Mouse (Mus musculus) heart, embryonic 12.5 days (tissue): Measurements from ENCODE around the gene Zfp184. TPM values are rescaled to one million over a fixed set of nuclear protein-coding genes. Genes with fewer than 3 reads are reported as not detected.

Source experiments
- ATAC-seq: fragments of 200-750 bp; cut with Nextera tagmentation; 2 replicates; pipeline ENCODE4 v1.8.0; 2017; ENCODE audit warnings: moderate TSS enrichment, moderate library complexity; ENCODE audit not compliant: insufficient number of reproducible peaks, low FRiP score
- H3K27ac ChIP-seq: fragments of 300-500 bp; sonication (generic); 2 replicates; pipeline ENCODE4 v1.5.1; 2016; ENCODE audit warnings: mild to moderate bottlenecking, moderate library complexity; ENCODE audit not compliant: poor library complexity, severe bottlenecking
- H3K27me3 ChIP-seq: fragments of 300-500 bp; sonication (generic); replicated peaks from 2 replicates; pipeline ENCODE4 v1.6.1; 2016; ENCODE audit warnings: mild to moderate bottlenecking, moderate library complexity
- H3K36me3 ChIP-seq: fragments of 300-500 bp; sonication (generic); 2 replicates; pipeline ENCODE4 v1.6.1; 2016; ENCODE audit warnings: mild to moderate bottlenecking, moderate library complexity
- H3K4me1 ChIP-seq: fragments of 300-500 bp; sonication (generic); replicated peaks from 2 replicates; pipeline ENCODE4 v1.6.1; 2016; ENCODE audit warnings: mild to moderate bottlenecking
- H3K4me2 ChIP-seq: fragments of 300-500 bp; sonication (generic); 2 replicates; pipeline ENCODE4 v1.6.1; 2016; ENCODE audit warnings: mild to moderate bottlenecking, moderate library complexity
- H3K4me3 ChIP-seq: fragments of 300-500 bp; sonication (generic); 2 replicates; pipeline ENCODE4 v1.5.1; 2016; ENCODE audit warnings: mild to moderate bottlenecking
- H3K9ac ChIP-seq: fragments of 300-500 bp; sonication (generic); 2 replicates; pipeline ENCODE4 v1.6.1; 2016; ENCODE audit warnings: mild to moderate bottlenecking, moderate library complexity
- H3K9me3 ChIP-seq: fragments of 300-500 bp; sonication (generic); replicated peaks from 2 replicates; pipeline ENCODE4 v1.6.1; 2016; ENCODE audit warnings: mild to moderate bottlenecking, moderate library complexity
- WGBS: fragments of 180-500 bp; shearing (Covaris S2); methylation state at CpG from one replicate; pipeline ENCODE4 v1.1.7; 2016; 5-methylcytosine and 5-hydroxymethylcytosine counted together
- polyA plus RNA-seq: library from polyadenylated mRNA; unstranded; fragments of >200 nt; fragmentation: Nextera tagmentation; extraction: Ambion mirVana; gene quantifications from 2 replicates; pipeline ENCODE4 v1.2.1, GENCODE M21; 2016

Gene Zfp184
- polyA plus RNA-seq, 1 experiment from 2014 or later = 7.5 TPM

- no peak for ATAC-seq
- H3K36me3 ChIP-seq = no peaks in the 10 kb centered on the region
Measured at GRCm38 (mm10) chr13:21940811-21941321, 4.0 kb upstream of the Zfp184 start.

GRCm38 (mm10) chr13:21943644-21944043 is 1.2 kb upstream of the Zfp184 start:
- 0 out of 2 replicates have a peak, but pooled peaks cover under 1% of the 10 kb centered on the region for H3K36me3 ChIP-seq
- no peak overlapping the region for H3K9ac ChIP-seq
- no peak overlapping the region for H3K4me3 ChIP-seq
- H3K9me3 ChIP-seq = no peaks in the 10 kb centered on the region
- H3K4me1 ChIP-seq = 0 out of 2 replicates have a peak, but pooled peaks cover 4% of the 10 kb centered on the region
- ATAC-seq = no peak
- H3K27me3 ChIP-seq = no peaks in the 10 kb centered on the region
- no peak overlapping the region for H3K4me2 ChIP-seq
- WGBS = 76% methylated on average over 1 of the region's 1 CpGs
- H3K27ac ChIP-seq = no peak overlapping the region

More at GRCm38 (mm10) chr13:21940811-21941321, 4.0 kb upstream of the Zfp184 start:
- peak overlapping the region; percentile 73 for H3K4me2 ChIP-seq
- H3K4me1 ChIP-seq = no peaks in the 10 kb centered on the region
- H3K4me3 ChIP-seq = peak overlapping the region; percentile 57
- under 1% methylated on average over 16 of the region's 16 CpGs for WGBS
- no peaks in the 10 kb centered on the region for H3K9me3 ChIP-seq
- no peak overlapping the region for H3K27ac ChIP-seq
- no peaks in the 10 kb centered on the region for H3K27me3 ChIP-seq
- peak overlapping the region; percentile 64 for H3K9ac ChIP-seq

GRCm38 (mm10) chr13:21944592-21944925 is 335 bp upstream of the Zfp184 start:
- peak; percentile 40 for ATAC-seq
- H3K27ac ChIP-seq = no peak overlapping the region
- peaks cover 8% of the 10 kb centered on the region for H3K36me3 ChIP-seq
- peak overlapping the region; percentile 85 for H3K4me3 ChIP-seq
- H3K9me3 ChIP-seq = no peaks in the 10 kb centered on the region
- under 1% methylated on average over 7 of the region's 7 CpGs for WGBS
- peak overlapping the region; percentile 85 for H3K9ac ChIP-seq
- H3K27me3 ChIP-seq = no peaks in the 10 kb centered on the region
- H3K4me2 ChIP-seq = peak overlapping the region; percentile 79
- H3K4me1 ChIP-seq = 0 out of 2 replicates have a peak, but pooled peaks cover 4% of the 10 kb centered on the region

- WGBS = 42% methylated on average over 1 of the region's 1 CpGs
- ATAC-seq = no peak
- H3K27ac ChIP-seq = no peak overlapping the region
- H3K4me3 ChIP-seq = no peak overlapping the region
- H3K36me3 ChIP-seq = no peaks in the 10 kb centered on the region
- no peaks in the 10 kb centered on the region for H3K4me1 ChIP-seq
- H3K9me3 ChIP-seq = 0 out of 2 replicates have a peak, but pooled peaks cover 3% of the 10 kb centered on the region
- H3K27me3 ChIP-seq = no peaks in the 10 kb centered on the region
- no peak overlapping the region for H3K4me2 ChIP-seq
- H3K9ac ChIP-seq = no peak overlapping the region
Measured at GRCm38 (mm10) chr13:21969269-21969668, 24.4 kb downstream of the Zfp184 start.

GRCm38 (mm10) chr13:21969816-21970215 is 24.9 kb downstream of the Zfp184 start:
- Histone ChIP-seq H3K27me3 (no peaks in the 10 kb centered on the region), H3K9ac (no peak overlapping the region), H3K4me3 (no peak overlapping the region), H3K27ac (no peak overlapping the region), H3K36me3 (no peaks in the 10 kb centered on the region), H3K9me3 (0 out of 2 replicates have a peak, but pooled peaks cover 3% of the 10 kb centered on the region), H3K4me1 (no peaks in the 10 kb centered on the region), H3K4me2 (no peak overlapping the region)
- WGBS = 26% methylated on average over 2 of the region's 2 CpGs
- no peak for ATAC-seq

- H3K9me3 ChIP-seq = 0 out of 2 replicates have a peak, but pooled peaks cover 3% of the 10 kb centered on the region
- no peak overlapping the region for H3K4me2 ChIP-seq
- H3K4me3 ChIP-seq = no peak overlapping the region
- H3K4me1 ChIP-seq = no peaks in the 10 kb centered on the region
- no peak for ATAC-seq
- no peaks in the 10 kb centered on the region for H3K36me3 ChIP-seq
- H3K27ac ChIP-seq = no peak overlapping the region
- no peaks in the 10 kb centered on the region for H3K27me3 ChIP-seq
- whole genome bisulfite sequencing = 32% methylated on average over 3 of the region's 3 CpGs
- no peak overlapping the region for H3K9ac ChIP-seq
Measured at GRCm38 (mm10) chr13:21971641-21972040, 26.7 kb downstream of the Zfp184 start.

GRCm38 (mm10) chr13:21974221-21974725 is 29.4 kb downstream of the Zfp184 start:
- peak overlapping the region; percentile 51 for H3K4me2 ChIP-seq
- no peaks in the 10 kb centered on the region for H3K4me1 ChIP-seq
- under 1% methylated on average over 23 of the region's 23 CpGs for WGBS
- H3K9ac ChIP-seq = peak overlapping the region; percentile 74
- no peaks in the 10 kb centered on the region for H3K9me3 ChIP-seq
- H3K36me3 ChIP-seq = no peaks in the 10 kb centered on the region
- ATAC-seq = peak; percentile 84
- H3K27ac ChIP-seq = peak overlapping the region; percentile 79
- H3K4me3 ChIP-seq = peak overlapping the region; percentile 63
- H3K27me3 ChIP-seq = peaks cover 10% of the 10 kb centered on the region

- no peaks in the 10 kb centered on the region for H3K9me3 ChIP-seq
- peak overlapping the region; percentile 63 for H3K4me3 ChIP-seq
- H3K4me1 ChIP-seq = no peaks in the 10 kb centered on the region
- WGBS = 4% methylated on average over 20 of the region's 20 CpGs
- ATAC-seq = peak; percentile 94
- H3K27me3 ChIP-seq = peaks cover 14% of the 10 kb centered on the region
- no peaks in the 10 kb centered on the region for H3K36me3 ChIP-seq
- H3K27ac ChIP-seq = peak overlapping the region; percentile 79
- peak overlapping the region; percentile 51 for H3K4me2 ChIP-seq
- H3K9ac ChIP-seq = peak overlapping the region; percentile 74
Measured at GRCm38 (mm10) chr13:21974726-21975473, 30.0 kb downstream of the Zfp184 start.

GRCm38 (mm10) chr13:21980981-21981802 is 36.3 kb downstream of the Zfp184 start, which contains the start of gene Pom121l2:
Pom121l2 (plus strand) TSS chr13:21981194.
- H3K4me2 ChIP-seq = peak within 1 kb of the TSS; percentile 94
- peaks cover 74% of the 10 kb centered on the region for H3K27me3 ChIP-seq
- ATAC-seq = peak; percentile 67; the same call in 1 of the 2 replicates
- H3K9me3 ChIP-seq = no peaks in the 10 kb centered on the region
- peak within 1 kb of the TSS; percentile 61 for H3K4me3 ChIP-seq
- under 1% methylated on average over 58 of the region's 58 CpGs for WGBS
- H3K27ac ChIP-seq = no peak within 1 kb of the TSS
- H3K36me3 ChIP-seq = no peaks in the 10 kb centered on the region
- peaks cover 7% of the 10 kb centered on the region; the same call in 1 of the 2 replicates for H3K4me1 ChIP-seq
- peak within 1 kb of the TSS; percentile 73 for H3K9ac ChIP-seq

- H3K9me3 ChIP-seq = no peaks in the 10 kb centered on the region
- 3% methylated on average over 17 of the region's 17 CpGs for WGBS
- no peaks in the 10 kb centered on the region for H3K36me3 ChIP-seq
- peak overlapping the region; percentile 61 for H3K4me3 ChIP-seq
- peak overlapping the region; percentile 94 for H3K4me2 ChIP-seq
- H3K4me1 ChIP-seq = peaks cover 7% of the 10 kb centered on the region; the same call in 1 of the 2 replicates
- H3K9ac ChIP-seq = peak overlapping the region; percentile 73
- no peak overlapping the region for H3K27ac ChIP-seq
- peak; percentile 29; the same call in 1 of the 2 replicates for ATAC-seq
- H3K27me3 ChIP-seq = peaks cover 81% of the 10 kb centered on the region
Measured at GRCm38 (mm10) chr13:21981803-21982193, 36.9 kb downstream of the Zfp184 start.
